Mouse (Mus musculus): ENCODE measurements at regions not wholly inside any gene's neighbourhood (a gene's known extent, or its start where the extent isn't known, plus 50 kb on each side); places are given as distances from the start of the nearest gene placed in this dataset.

DNA sequence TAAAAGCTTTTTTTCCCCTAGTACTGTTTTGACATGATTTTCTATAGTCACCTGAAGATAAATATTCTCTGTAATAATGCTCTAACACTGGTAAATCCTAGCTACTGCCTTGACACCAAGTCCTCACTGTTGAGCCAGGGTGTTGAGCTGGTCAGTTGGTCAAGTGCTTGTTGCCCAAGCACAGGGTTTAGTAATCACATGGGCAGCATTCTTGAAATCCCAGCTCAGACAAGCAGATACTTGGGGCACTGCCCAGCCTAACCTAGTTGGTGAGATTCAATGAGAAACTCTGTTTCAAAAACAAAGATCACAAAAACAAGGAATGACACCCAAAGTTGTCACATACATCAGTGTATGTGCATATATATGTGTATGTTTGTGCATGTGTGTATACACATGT lies 95.4 kb upstream of the Far2 start:
- no peak for TF ChIP-seq CTCF (IDR thresholded peaks at IDR 0.05; ENCODE audit: low read depth, low read length)
- TF ChIP-seq POLR2A (IDR thresholded peaks at IDR 0.05; ENCODE audit: borderline replicate concordance, low read depth, low read length) = no peak
- H3K27ac ChIP-seq (ENCODE audit: insufficient read depth, low read depth, low read length) = no peak overlapping the region
- no peaks in the 10 kb centered on the region for H3K4me1 ChIP-seq (ENCODE audit: control insufficient read depth, insufficient read depth, low read length)
- no peak overlapping the region for H3K4me3 ChIP-seq (ENCODE audit: insufficient read depth, low read length)

DNA sequence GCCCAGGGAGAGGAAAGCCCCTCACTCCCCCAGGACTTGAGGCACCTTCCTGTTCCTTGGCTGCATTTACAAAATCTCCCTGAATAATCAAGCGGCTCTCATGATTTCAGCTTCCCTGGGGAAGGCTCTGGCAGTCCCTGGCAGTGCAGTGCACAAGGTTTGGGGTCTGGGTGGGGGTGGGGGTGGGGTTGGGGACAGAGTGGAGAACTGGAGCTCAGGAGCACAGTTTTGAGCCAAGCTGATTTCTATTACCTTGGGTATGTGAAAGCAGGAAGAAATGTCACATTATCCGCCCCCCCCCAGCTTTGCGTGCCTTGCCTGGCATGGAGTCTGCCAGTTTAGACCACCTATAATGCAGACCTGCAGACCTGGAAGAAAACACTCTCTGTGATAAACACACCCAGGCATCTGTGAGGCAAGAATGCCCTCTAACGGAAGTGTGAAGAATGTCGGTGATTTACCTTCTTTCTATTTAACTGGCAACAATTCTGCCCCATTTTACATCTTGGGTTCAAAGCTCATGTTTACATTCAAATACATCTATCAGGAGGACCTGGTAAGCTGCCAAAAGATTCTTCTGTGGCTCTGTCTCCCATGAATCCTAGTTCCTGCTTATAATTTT lies 93.9 kb upstream of the Far2 start:
- no peaks in the 10 kb centered on the region for H3K4me1 ChIP-seq (ENCODE audit: control insufficient read depth, insufficient read depth, low read length)
- H3K4me3 ChIP-seq (ENCODE audit: insufficient read depth, low read length) = no peak overlapping the region
- no peak overlapping the region for H3K27ac ChIP-seq (ENCODE audit: insufficient read depth, low read depth, low read length)
- TF ChIP-seq CTCF (IDR thresholded peaks at IDR 0.05; ENCODE audit: low read depth, low read length) = no peak
- no peak for TF ChIP-seq POLR2A (IDR thresholded peaks at IDR 0.05; ENCODE audit: borderline replicate concordance, low read depth, low read length)

DNA sequence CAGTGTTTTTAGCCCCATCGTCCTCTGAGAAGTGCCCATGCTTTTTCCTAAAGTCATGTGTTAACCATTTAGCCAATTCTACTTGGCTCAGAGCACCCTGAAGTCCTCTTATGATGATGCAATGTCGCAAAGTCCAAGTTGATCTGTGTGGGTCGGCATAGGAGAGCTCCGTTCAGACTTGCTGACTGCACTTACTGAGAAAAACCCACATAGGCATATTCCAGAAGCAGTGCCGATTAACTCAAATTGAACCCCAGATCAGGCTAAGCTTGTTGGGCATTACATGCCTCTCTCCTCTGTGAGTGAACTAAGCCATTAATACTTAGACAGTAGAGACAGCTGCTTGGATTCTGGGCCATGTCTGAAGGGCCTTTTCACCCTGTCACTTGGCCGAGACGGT lies 93.3 kb upstream of the Far2 start:
- no peak for TF ChIP-seq CTCF (IDR thresholded peaks at IDR 0.05; ENCODE audit: low read depth, low read length)
- no peak for TF ChIP-seq POLR2A (IDR thresholded peaks at IDR 0.05; ENCODE audit: borderline replicate concordance, low read depth, low read length)
- H3K4me3 ChIP-seq (ENCODE audit: insufficient read depth, low read length) = no peak overlapping the region
- H3K4me1 ChIP-seq (ENCODE audit: control insufficient read depth, insufficient read depth, low read length) = no peaks in the 10 kb centered on the region
- no peak overlapping the region for H3K27ac ChIP-seq (ENCODE audit: insufficient read depth, low read depth, low read length)

DNA sequence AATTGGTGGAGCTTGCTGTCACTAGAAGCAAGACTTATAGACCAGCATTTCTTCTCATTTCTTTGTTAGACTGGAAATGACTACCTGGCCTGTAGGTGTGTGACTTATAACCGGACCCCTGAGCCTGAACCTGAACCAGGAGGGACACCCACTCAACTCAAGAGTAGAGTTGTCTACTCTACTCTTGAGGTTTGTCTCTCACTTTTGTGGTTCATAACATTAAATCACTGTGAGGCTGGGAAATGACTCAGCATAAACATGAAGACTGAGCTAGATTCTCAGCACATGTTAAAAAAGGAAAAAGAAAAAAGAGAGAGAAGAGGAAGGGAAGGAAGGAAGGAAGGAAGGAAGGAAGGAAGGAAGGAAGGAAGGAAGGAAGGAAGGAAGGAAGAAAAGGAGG lies 92.8 kb upstream of the Far2 start:
- H3K4me1 ChIP-seq (ENCODE audit: control insufficient read depth, insufficient read depth, low read length) = no peaks in the 10 kb centered on the region
- H3K27ac ChIP-seq (ENCODE audit: insufficient read depth, low read depth, low read length) = no peak overlapping the region
- TF ChIP-seq CTCF (IDR thresholded peaks at IDR 0.05; ENCODE audit: low read depth, low read length) (no peak), POLR2A (IDR thresholded peaks at IDR 0.05; ENCODE audit: borderline replicate concordance, low read depth, low read length) (no peak)
- no peak overlapping the region for H3K4me3 ChIP-seq (ENCODE audit: insufficient read depth, low read length)

DNA sequence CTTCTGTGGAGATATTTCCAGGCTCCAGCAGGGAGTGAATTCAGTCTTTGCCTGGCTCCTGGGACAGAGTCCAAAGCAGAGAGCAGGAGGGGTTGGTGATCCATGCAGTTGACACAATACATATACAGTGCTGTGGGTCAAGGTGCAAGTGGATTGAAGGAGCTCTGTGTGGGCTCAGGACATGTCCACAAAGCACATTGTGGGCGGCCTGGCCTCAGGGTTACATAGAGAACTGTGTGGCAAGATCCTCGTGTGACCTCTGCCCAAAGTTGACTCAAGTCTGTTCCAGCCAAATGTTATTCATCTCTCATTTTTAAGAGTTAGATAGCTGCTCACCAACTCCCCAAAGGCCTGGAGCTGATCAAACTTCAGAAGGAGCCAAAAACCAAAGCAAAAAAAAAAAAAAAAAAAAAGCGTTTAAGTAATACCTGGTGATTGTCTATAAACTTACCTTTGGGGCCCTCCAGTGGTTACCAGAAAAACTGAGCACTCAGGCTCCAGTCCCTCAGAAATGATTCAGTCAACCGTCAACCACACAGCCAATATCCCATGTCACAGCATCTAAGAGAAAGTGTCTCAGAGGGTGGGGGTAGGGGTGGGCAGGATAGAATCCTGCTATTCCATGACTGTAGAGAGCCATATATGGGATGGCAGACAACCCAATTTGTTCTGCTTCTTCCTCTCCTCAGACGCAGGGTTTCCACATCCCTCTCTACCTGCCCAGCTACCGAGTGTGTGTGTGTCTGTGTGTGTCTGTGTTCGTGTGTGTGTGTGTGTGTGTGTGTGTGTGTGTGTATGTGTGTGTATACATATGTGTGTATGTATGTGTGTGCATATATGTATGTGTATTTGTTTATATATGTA lies 91.9 kb upstream of the Far2 start:
- Histone ChIP-seq H3K4me3 (ENCODE audit: insufficient read depth, low read length) (no peak overlapping the region), H3K4me1 (ENCODE audit: control insufficient read depth, insufficient read depth, low read length) (no peaks in the 10 kb centered on the region), H3K27ac (ENCODE audit: insufficient read depth, low read depth, low read length) (no peak overlapping the region)
- TF ChIP-seq CTCF (IDR thresholded peaks at IDR 0.05; ENCODE audit: low read depth, low read length) (no peak), POLR2A (IDR thresholded peaks at IDR 0.05; ENCODE audit: borderline replicate concordance, low read depth, low read length) (no peak)

DNA sequence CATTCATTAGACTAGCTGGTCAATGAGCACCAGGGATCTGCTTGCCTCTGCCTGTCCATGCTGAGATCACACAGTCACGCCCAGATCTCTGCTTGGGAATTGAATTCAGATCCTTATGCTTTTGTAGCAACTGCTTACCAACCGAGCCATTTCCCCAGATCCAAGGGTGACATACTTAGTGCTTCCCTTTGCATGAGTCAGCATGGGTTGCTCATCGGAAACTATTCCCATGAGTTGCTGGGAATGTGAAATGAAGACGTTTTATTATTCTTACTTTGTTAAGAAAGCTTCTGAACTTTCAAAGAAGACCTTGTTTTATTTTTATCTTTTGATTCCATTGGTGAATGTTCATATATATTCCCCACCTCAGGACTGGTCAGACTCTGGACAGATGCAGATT lies 82.3 kb upstream of the Far2 start:
- H3K4me1 ChIP-seq (ENCODE audit: control insufficient read depth, insufficient read depth, low read length) = no peaks in the 10 kb centered on the region
- no peak overlapping the region for H3K27ac ChIP-seq (ENCODE audit: insufficient read depth, low read depth, low read length)
- TF ChIP-seq POLR2A (IDR thresholded peaks at IDR 0.05; ENCODE audit: borderline replicate concordance, low read depth, low read length) (no peak), CTCF (IDR thresholded peaks at IDR 0.05; ENCODE audit: low read depth, low read length) (no peak)
- H3K4me3 ChIP-seq (ENCODE audit: insufficient read depth, low read length) = no peak overlapping the region

DNA sequence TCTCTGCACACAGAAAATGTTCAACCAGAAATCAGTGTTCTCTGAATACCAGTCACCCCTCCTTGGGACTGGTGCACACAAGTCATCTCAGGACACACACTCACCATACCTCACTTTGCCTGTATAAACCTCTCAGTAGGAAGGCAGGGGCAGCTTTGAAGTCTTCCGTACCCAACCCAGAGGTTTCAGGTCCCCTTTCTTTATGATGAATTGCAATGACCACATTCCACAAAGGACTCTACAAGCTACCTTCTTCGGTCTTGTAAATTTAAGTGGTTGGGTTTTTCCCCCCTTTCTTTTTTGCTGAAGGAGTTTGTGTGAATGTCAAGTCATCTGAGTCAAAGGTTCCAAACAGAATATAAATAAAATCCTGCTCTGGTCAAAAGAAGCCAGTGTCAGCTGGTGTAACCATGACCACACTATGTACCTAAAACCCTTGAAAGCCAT lies 76.9 kb upstream of the Far2 start:
- Histone ChIP-seq H3K4me3 (ENCODE audit: insufficient read depth, low read length) (no peak overlapping the region), H3K27ac (ENCODE audit: insufficient read depth, low read depth, low read length) (no peak overlapping the region), H3K4me1 (ENCODE audit: control insufficient read depth, insufficient read depth, low read length) (no peaks in the 10 kb centered on the region)
- TF ChIP-seq CTCF (IDR thresholded peaks at IDR 0.05; ENCODE audit: low read depth, low read length) (no peak), POLR2A (IDR thresholded peaks at IDR 0.05; ENCODE audit: borderline replicate concordance, low read depth, low read length) (no peak)

DNA sequence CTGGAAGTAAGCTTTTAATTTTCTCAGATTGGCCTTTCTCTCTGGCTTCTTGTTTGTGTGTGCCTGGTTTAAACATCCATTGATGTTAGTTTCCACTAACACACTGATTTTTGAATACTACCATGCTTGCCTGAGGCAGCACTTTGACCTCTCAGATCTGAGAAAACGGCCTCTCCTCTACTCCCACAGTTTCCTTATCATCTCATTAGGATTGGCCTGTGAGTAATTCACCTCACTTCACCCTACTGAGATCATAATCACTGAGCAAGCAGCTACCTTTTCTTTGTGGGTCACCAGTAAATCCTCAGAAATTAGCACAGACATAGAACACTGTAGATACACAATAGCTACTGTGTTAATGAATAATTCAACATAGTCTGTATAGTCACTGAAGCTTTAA lies 74.5 kb upstream of the Far2 start:
- no peak for TF ChIP-seq CTCF (IDR thresholded peaks at IDR 0.05; ENCODE audit: low read depth, low read length)
- no peak for TF ChIP-seq POLR2A (IDR thresholded peaks at IDR 0.05; ENCODE audit: borderline replicate concordance, low read depth, low read length)
- Histone ChIP-seq H3K27ac (ENCODE audit: insufficient read depth, low read depth, low read length) (no peak overlapping the region), H3K4me1 (ENCODE audit: control insufficient read depth, insufficient read depth, low read length) (no peaks in the 10 kb centered on the region), H3K4me3 (ENCODE audit: insufficient read depth, low read length) (no peak overlapping the region)

DNA sequence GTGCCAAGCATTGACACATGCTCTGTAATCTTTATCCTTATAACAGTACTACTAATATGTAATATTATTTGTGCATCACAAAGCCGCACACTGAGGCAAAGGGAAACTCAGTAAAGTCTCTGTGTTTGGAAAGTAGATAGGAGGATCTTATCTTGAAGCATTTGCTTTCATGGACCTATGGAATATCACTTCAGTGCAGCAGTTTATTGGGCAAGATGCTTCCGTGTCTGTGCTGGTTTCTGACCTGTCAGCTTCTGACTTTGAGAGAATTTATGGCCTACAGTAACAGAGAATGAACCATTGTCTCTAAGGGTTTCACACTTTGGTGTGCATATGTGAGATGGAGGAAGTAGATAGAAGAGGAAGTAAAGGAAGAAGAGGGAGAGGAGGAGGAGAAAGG lies 74.0 kb upstream of the Far2 start:
- Histone ChIP-seq H3K4me3 (ENCODE audit: insufficient read depth, low read length) (no peak overlapping the region), H3K4me1 (ENCODE audit: control insufficient read depth, insufficient read depth, low read length) (no peaks in the 10 kb centered on the region), H3K27ac (ENCODE audit: insufficient read depth, low read depth, low read length) (no peak overlapping the region)
- TF ChIP-seq CTCF (IDR thresholded peaks at IDR 0.05; ENCODE audit: low read depth, low read length) = no peak
- TF ChIP-seq POLR2A (IDR thresholded peaks at IDR 0.05; ENCODE audit: borderline replicate concordance, low read depth, low read length) = no peak

DNA sequence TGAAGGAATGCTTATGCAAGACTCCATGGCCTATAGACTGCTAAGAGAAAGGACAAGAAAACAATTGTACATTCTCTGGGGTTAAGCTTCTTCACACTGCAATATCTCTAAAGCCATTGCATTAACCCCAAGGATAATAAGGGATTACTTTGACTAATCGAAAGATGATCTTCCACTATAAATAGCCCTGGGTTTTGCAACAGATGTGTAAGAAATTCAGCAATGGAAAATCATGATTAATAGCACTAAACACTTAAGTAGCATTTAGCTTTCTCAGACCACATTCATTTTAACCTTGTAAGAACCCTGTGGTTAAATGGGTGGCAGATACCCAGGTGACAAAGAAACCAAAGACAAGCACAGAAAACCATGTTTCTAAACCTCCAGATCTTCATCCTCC lies 71.1 kb upstream of the Far2 start:
- no peak overlapping the region for H3K4me3 ChIP-seq (ENCODE audit: insufficient read depth, low read length)
- no peak overlapping the region for H3K27ac ChIP-seq (ENCODE audit: insufficient read depth, low read depth, low read length)
- no peak for TF ChIP-seq CTCF (IDR thresholded peaks at IDR 0.05; ENCODE audit: low read depth, low read length)
- TF ChIP-seq POLR2A (IDR thresholded peaks at IDR 0.05; ENCODE audit: borderline replicate concordance, low read depth, low read length) = no peak
- no peaks in the 10 kb centered on the region for H3K4me1 ChIP-seq (ENCODE audit: control insufficient read depth, insufficient read depth, low read length)

Data from bone marrow macrophage, adult 2 months (primary cell).